Mouse (Mus musculus): Measurements from ENCODE around the gene Bcan. TPM values are rescaled to one million over a fixed set of nuclear protein-coding genes. Genes with fewer than 3 reads are reported as not detected.
A peak's percentile ranks its signal among the peaks of the same experiment; 100 is the strongest.

Gene Bcan
- 0.08 and 0.18 TPM in 2 replicates for polyA plus RNA-seq (2015; fragmentation: Nextera tagmentation; extraction: Ambion mirVana)

DNA sequence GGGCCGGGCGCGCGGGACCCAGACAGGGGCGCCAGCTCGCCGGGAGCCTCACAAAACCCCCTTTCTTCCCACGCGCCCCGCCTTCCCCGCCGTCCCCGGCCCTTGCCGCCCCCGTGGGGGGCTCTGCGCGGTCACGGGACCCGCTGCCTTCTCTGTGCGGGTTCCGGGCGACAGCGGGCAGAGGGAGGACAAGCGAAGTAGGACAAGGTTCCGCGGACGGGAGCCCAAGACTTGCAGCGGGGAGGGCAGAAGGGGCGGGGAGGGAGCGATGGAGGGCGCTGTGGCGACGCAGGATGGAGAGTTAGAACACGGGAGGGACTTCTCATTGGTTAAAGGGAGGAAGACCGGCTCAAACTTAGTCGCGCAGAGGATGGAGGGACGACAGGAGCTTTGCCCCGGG lies at the start of gene Bcan:
Bcan (minus strand) TSS at position 50 of the 400 bp plus-strand sequence.
- H3K4me1 ChIP-seq (replicated peaks; ENCODE audit: control insufficient read depth, insufficient read depth), result no peaks in the 10 kb centered on the region
- TF ChIP-seq EP300 (optimal IDR thresholded peaks at IDR 0.05) (no peak), CTCF (IDR thresholded peaks at IDR 0.05; ENCODE audit: low read depth) (no peak)
- 0 out of 2 replicates have a peak within 1 kb of the TSS, but pooled peaks have one; percentile 13 for H3K9ac ChIP-seq (ENCODE audit: low read length)
- no peaks in the 10 kb centered on the region for H3K9me3 ChIP-seq (ENCODE audit: control insufficient read depth, low read length)
- H3K36me3 ChIP-seq (ENCODE audit: control insufficient read depth, insufficient read depth, low read length), result no peaks in the 10 kb centered on the region
- DNase-seq (ENCODE audit: low spot score) (no peak), ATAC-seq (ENCODE audit: low FRiP score, low TSS enrichment) (no peak)
- H3K4me3 ChIP-seq (ENCODE audit: low read depth, low read length), result peak within 1 kb of the TSS; percentile 28
- WGBS, result 1% methylated on average over 38 of the region's 39 CpGs
- peaks cover 18% of the 10 kb centered on the region; the same call in 1 of the 2 replicates for H3K27me3 ChIP-seq (ENCODE audit: control insufficient read depth, insufficient read depth, low read length)
- H3K27ac ChIP-seq (replicated peaks), result no peak within 1 kb of the TSS
- peak within 1 kb of the TSS; percentile 54 for H3K4me2 ChIP-seq (replicated peaks; ENCODE audit: low read depth)

GRCm38 (mm10) chr3:88049532-88049931 lies 49.5 kb upstream of the Bcan start:
- peak; percentile 97 for ATAC-seq (ENCODE audit: low FRiP score, low TSS enrichment)
- no peaks in the 10 kb centered on the region for H3K9me3 ChIP-seq (ENCODE audit: control insufficient read depth, low read length)
- DNase-seq (ENCODE audit: low spot score), result peak; percentile 53
- H3K27ac ChIP-seq (replicated peaks), result peak overlapping the region; percentile 59
- no peaks in the 10 kb centered on the region; the same call in 1 of the 2 replicates for H3K36me3 ChIP-seq (ENCODE audit: control insufficient read depth, insufficient read depth, low read length)
- no peaks in the 10 kb centered on the region for H3K4me1 ChIP-seq (replicated peaks; ENCODE audit: control insufficient read depth, insufficient read depth)
- H3K4me3 ChIP-seq (ENCODE audit: low read depth, low read length), result no peak overlapping the region
- H3K27me3 ChIP-seq (ENCODE audit: control insufficient read depth, insufficient read depth, low read length), result no peaks in the 10 kb centered on the region
- H3K9ac ChIP-seq (ENCODE audit: low read length), result no peak overlapping the region
- TF ChIP-seq CTCF (IDR thresholded peaks at IDR 0.05; ENCODE audit: low read depth) (peak; percentile 23), EP300 (optimal IDR thresholded peaks at IDR 0.05) (no peak)
- WGBS, result 43% methylated on average over 3 of the region's 3 CpGs
- no peak overlapping the region for H3K4me2 ChIP-seq (replicated peaks; ENCODE audit: low read depth)

DNA sequence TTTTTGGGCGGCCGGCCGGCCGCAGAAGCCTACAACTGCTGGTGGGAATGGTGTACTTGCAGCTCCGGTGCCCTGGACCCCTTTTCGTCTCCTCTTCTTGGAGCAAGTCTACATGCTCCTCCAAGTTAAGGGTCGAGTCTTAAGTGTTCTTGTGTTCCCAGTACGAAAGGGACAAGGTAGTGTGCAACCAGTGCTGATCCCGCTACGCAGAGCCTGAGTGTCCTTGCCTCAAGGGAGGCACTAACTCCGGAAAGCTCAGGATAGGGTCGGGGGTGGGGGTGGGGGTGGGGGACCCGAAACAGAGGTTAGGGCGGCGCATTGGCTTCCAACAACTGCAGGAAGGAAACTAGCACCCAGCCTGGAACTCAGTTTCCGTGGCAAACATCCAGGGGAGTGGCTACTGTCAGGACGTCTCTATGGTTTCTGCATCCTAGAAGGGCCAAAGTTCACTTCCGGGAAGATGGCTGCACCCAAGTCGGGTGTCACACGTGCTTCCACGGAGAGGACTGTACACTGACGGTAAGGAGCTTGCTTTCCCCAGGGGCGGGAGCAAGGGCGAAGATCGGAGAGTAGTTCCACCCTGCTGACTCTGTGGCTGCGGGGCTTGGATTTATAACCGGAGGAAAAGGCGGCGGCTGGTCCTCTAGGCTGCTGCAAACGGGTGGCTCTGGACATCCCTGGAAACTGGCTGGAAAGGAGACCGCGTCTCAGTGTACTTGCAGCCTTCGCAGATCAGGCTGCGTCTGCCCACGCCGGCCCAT lies 42.8 kb upstream of the Bcan start, which contains the start of gene Gpatch4:
Gpatch4 (plus strand) TSS at position 448 of the 761 bp plus-strand sequence.
- 8% methylated on average over 36 of the region's 36 CpGs for WGBS

DNA sequence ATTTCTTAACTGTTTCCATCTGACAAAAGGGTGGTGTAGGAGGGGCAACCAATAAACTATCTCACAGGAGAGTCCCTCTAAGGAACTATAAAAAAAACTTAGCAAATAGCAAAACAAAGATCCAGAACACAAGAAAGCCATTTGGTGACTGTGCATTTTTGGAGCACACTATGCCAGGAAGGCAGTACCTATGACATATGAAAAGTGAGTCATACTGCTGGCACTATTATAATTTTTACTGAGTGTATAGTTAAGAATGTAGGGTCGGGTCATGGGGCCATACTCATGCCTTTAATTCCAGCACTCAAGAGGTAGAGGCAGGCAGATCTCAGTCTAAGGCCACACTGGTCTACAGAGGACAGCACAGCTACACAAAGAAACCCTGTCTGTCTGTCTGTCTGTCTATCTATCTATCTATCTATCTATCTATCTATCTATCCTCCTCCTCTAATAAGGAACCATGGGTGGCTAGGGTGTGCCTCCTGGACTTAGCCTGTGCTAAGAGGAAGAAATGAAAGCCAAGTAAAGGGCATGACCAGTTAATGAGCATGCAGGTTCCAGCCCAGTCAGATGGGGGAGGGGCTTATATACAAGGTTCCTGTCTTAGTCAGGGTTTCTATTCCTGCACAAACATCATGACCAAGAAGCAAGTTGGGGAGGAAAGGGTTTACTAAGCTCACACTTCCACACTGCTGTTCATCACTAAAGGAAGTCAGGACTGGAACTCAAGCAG lies 35.7 kb upstream of the Bcan start:
- H3K27ac ChIP-seq (replicated peaks), result no peak overlapping the region
- no peaks in the 10 kb centered on the region for H3K4me1 ChIP-seq (replicated peaks; ENCODE audit: control insufficient read depth, insufficient read depth)
- H3K4me3 ChIP-seq (ENCODE audit: low read depth, low read length), result no peak overlapping the region
- no peak for DNase-seq (ENCODE audit: low spot score)
- H3K9me3 ChIP-seq (ENCODE audit: control insufficient read depth, low read length), result no peaks in the 10 kb centered on the region
- WGBS, result 66% methylated on average over 1 of the region's 1 CpGs
- H3K36me3 ChIP-seq (ENCODE audit: control insufficient read depth, insufficient read depth, low read length), result no peaks in the 10 kb centered on the region
- ATAC-seq (ENCODE audit: low FRiP score, low TSS enrichment), result peak; percentile 61
- TF ChIP-seq CTCF (IDR thresholded peaks at IDR 0.05; ENCODE audit: low read depth) (no peak), EP300 (optimal IDR thresholded peaks at IDR 0.05) (no peak)
- no peaks in the 10 kb centered on the region for H3K27me3 ChIP-seq (ENCODE audit: control insufficient read depth, insufficient read depth, low read length)
- no peak overlapping the region for H3K4me2 ChIP-seq (replicated peaks; ENCODE audit: low read depth)
- H3K9ac ChIP-seq (ENCODE audit: low read length), result no peak overlapping the region

More for the DNA sequence above, 42.8 kb upstream of the Bcan start, which contains the start of gene Gpatch4:
- Histone ChIP-seq H3K27me3 (ENCODE audit: control insufficient read depth, insufficient read depth, low read length) (no peaks in the 10 kb centered on the region), H3K4me3 (ENCODE audit: low read depth, low read length) (peak within 1 kb of the TSS; percentile 78), H3K4me1 (replicated peaks; ENCODE audit: control insufficient read depth, insufficient read depth) (no peaks in the 10 kb centered on the region), H3K36me3 (ENCODE audit: control insufficient read depth, insufficient read depth, low read length) (no peaks in the 10 kb centered on the region), H3K9ac (ENCODE audit: low read length) (peak within 1 kb of the TSS; percentile 62), H3K9me3 (ENCODE audit: control insufficient read depth, low read length) (no peaks in the 10 kb centered on the region), H3K4me2 (replicated peaks; ENCODE audit: low read depth) (peak within 1 kb of the TSS; percentile 66), H3K27ac (replicated peaks) (peak within 1 kb of the TSS; percentile 56)
- DNase-seq (ENCODE audit: low spot score) (peak; percentile 87), ATAC-seq (ENCODE audit: low FRiP score, low TSS enrichment) (peak; percentile 95)
- no peak for TF ChIP-seq EP300 (optimal IDR thresholded peaks at IDR 0.05)
- no peak for TF ChIP-seq CTCF (IDR thresholded peaks at IDR 0.05; ENCODE audit: low read depth)

DNA sequence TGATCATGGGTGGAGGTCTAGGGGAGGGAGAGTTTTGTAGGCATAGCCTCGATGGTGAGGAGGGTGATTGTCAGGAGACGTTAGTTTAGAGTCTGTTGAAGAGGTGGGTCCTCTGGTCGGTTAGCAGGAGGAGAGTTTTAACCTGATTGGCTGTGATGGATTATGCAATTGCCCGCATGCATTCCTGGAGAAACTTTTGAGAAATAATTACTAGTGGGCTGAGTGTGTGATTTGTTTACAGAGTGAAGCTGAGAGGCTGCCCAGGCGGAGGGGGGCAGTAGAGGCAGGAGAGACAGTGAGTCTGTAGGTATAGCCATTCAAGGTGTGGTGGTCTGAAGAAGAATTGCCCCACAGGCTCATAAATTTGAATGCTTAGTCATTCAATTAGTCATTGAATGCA lies 33.5 kb upstream of the Bcan start:
- no peak overlapping the region for H3K27ac ChIP-seq (replicated peaks)
- no peaks in the 10 kb centered on the region for H3K4me1 ChIP-seq (replicated peaks; ENCODE audit: control insufficient read depth, insufficient read depth)
- no peak overlapping the region for H3K4me3 ChIP-seq (ENCODE audit: low read depth, low read length)
- no peaks in the 10 kb centered on the region for H3K36me3 ChIP-seq (ENCODE audit: control insufficient read depth, insufficient read depth, low read length)
- no peak overlapping the region for H3K4me2 ChIP-seq (replicated peaks; ENCODE audit: low read depth)
- no peak for ATAC-seq (ENCODE audit: low FRiP score, low TSS enrichment)
- H3K27me3 ChIP-seq (ENCODE audit: control insufficient read depth, insufficient read depth, low read length), result no peaks in the 10 kb centered on the region
- 40% methylated on average over 5 of the region's 5 CpGs for WGBS
- TF ChIP-seq CTCF (IDR thresholded peaks at IDR 0.05; ENCODE audit: low read depth) (no peak), EP300 (optimal IDR thresholded peaks at IDR 0.05) (no peak)
- no peak overlapping the region for H3K9ac ChIP-seq (ENCODE audit: low read length)
- no peaks in the 10 kb centered on the region for H3K9me3 ChIP-seq (ENCODE audit: control insufficient read depth, low read length)
- no peak for DNase-seq (ENCODE audit: low spot score)
